Mouse (Mus musculus): ENCODE results near the gene Zcwpw1. TPM values are rescaled to one million over a fixed set of nuclear protein-coding genes. Genes with fewer than 3 reads are reported as not detected.
"Not testable (repeated sequence)": the region's sequence is repeated elsewhere in the genome, so short reads cannot be mapped to it uniquely, and the experiment has no call there.

Zcwpw1 gene
- polyA plus RNA-seq, 1 experiment from 2014 or later, result 13.1 TPM

DNA sequence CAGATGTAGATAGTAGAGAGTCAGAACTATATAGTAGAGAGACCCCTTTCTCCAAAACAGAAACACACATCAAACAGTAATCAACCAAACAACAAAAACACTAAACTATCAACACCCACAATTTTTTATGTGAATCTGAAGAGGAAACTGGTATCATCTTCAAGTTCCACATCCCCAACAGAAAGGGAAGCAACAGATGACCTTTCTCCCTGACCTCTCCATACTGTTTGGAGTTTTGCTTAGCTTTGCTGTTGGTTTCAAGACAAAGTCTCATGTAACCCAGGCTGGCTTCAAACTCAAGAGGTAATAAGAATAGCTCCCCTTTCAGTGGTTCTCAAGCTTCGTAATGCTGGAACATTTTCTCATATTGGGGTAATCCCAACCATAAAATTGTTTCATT is 76.4 kb downstream of the Zcwpw1 start:
- H3K27me3 ChIP-seq (ENCODE audit: control insufficient read depth, insufficient read depth, low read depth, low read length), result not testable (repeated sequence)

GRCm38 (mm10) chr5:137868600-137868999 is 81.0 kb downstream of the Zcwpw1 start:
- H3K4me3 ChIP-seq (ENCODE audit: low read depth, low read length); H3K9ac ChIP-seq (ENCODE audit: low read depth, low read length); H3K4me1 ChIP-seq (ENCODE audit: control insufficient read depth, insufficient read depth, low read length); H3K36me3 ChIP-seq (ENCODE audit: control insufficient read depth, insufficient read depth, low read length); H3K27ac ChIP-seq (ENCODE audit: low read length); H3K9me3 ChIP-seq (replicated peaks; ENCODE audit: control insufficient read depth, low read length, poor library complexity, severe bottlenecking); H3K27me3 ChIP-seq (ENCODE audit: control insufficient read depth, insufficient read depth, low read depth, low read length); ATAC-seq; H3K4me2 ChIP-seq (ENCODE audit: low read length): not testable (repeated sequence)
- 78% methylated on average over 2 of the region's 2 CpGs for WGBS

More for the DNA sequence above, 76.4 kb downstream of the Zcwpw1 start:
- ATAC-seq; H3K4me3 ChIP-seq (ENCODE audit: low read depth, low read length); H3K9ac ChIP-seq (ENCODE audit: low read depth, low read length); H3K4me2 ChIP-seq (ENCODE audit: low read length); H3K27ac ChIP-seq (ENCODE audit: low read length); H3K4me1 ChIP-seq (ENCODE audit: control insufficient read depth, insufficient read depth, low read length); H3K36me3 ChIP-seq (ENCODE audit: control insufficient read depth, insufficient read depth, low read length); H3K9me3 ChIP-seq (replicated peaks; ENCODE audit: control insufficient read depth, low read length, poor library complexity, severe bottlenecking): not testable (repeated sequence)
- WGBS, result 92% methylated on average over 1 of the region's 1 CpGs

DNA sequence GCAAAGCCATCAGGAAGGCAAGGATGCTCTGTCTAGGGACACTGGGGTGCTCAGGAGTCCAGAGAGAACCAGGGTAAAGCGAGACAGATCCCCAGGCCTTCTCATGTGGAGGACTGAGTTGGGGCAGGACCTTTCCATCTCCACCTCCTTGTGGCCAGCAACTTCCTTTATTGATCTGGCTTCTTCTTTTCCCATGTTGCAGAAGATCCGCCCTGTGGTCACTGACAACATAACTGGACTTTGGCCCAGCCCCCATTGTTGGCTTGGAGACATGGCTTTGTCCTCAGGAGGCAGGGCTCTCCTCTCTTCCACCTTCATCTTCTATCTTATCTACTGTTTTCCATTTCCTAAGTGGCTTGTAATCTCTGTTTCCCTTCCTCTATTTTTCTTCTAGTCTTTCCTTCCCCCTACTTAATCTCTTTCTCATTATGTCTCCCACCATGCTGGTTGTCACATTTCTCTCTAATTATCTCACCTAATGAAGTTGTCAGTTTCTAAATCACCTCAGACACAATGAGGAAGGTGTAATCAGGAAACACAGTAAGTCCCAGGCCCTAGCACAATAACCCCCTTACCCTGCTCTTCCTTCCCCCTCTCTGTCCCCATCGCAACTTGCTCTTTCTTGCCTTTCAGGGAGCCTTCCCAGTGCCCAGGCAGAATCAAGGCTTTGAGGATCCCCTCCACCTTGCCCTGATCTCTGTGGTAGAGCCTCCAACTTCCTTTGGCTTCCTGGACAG is 84.2 kb downstream of the Zcwpw1 start, which contains the start of gene Pilrb2:
Gene Pilrb2, minus strand, starts transcription at position 172 of the 737 bp plus-strand sequence.
- not testable (repeated sequence) for H3K36me3 ChIP-seq (ENCODE audit: control insufficient read depth, insufficient read depth, low read length); H3K4me1 ChIP-seq (ENCODE audit: control insufficient read depth, insufficient read depth, low read length); H3K9me3 ChIP-seq (replicated peaks; ENCODE audit: control insufficient read depth, low read length, poor library complexity, severe bottlenecking); H3K9ac ChIP-seq (ENCODE audit: low read depth, low read length); ATAC-seq; H3K27ac ChIP-seq (ENCODE audit: low read length); H3K27me3 ChIP-seq (ENCODE audit: control insufficient read depth, insufficient read depth, low read depth, low read length); H3K4me2 ChIP-seq (ENCODE audit: low read length); H3K4me3 ChIP-seq (ENCODE audit: low read depth, low read length)
- WGBS, result 68% methylated on average over 2 of the region's 3 CpGs

Other genes with a start within 250 kb of the Zcwpw1 start
- gene Actl6b, start 234.3 kb upstream of the Zcwpw1 start, polyA plus RNA-seq (2015; fragmentation: Nextera tagmentation; extraction: Ambion mirVana), result 307 and 326 TPM in 2 replicates
- gene Tfr2, start 218.0 kb upstream of the Zcwpw1 start, polyA plus RNA-seq (2015; fragmentation: Nextera tagmentation; extraction: Ambion mirVana), result 7.8 and 10.1 TPM in 2 replicates
- gene Mospd3, start 186.7 kb upstream of the Zcwpw1 start, polyA plus RNA-seq (2015; fragmentation: Nextera tagmentation; extraction: Ambion mirVana), result 57.2 and 60.9 TPM in 2 replicates
- gene Pcolce, start 174.0 kb upstream of the Zcwpw1 start, polyA plus RNA-seq (2015; fragmentation: Nextera tagmentation; extraction: Ambion mirVana), result 11.9 and 13.3 TPM in 2 replicates
- gene Fbxo24, start 158.8 kb upstream of the Zcwpw1 start, polyA plus RNA-seq (2015; fragmentation: Nextera tagmentation; extraction: Ambion mirVana), result 0.11 and 0.12 TPM in 2 replicates
- 18.8 and 19.2 TPM in 2 replicates for gene Lrch4, start 158.7 kb upstream of the Zcwpw1 start, polyA plus RNA-seq (2015; fragmentation: Nextera tagmentation; extraction: Ambion mirVana)
- 8.2 and 9.2 TPM in 2 replicates for gene Gm20605, start 158.6 kb upstream of the Zcwpw1 start, polyA plus RNA-seq (2015; fragmentation: Nextera tagmentation; extraction: Ambion mirVana)
- 5.9 and 6.7 TPM in 2 replicates for gene Sap25, start 146.5 kb upstream of the Zcwpw1 start, polyA plus RNA-seq (2015; fragmentation: Nextera tagmentation; extraction: Ambion mirVana)
- gene Irs3, start 142.1 kb upstream of the Zcwpw1 start, polyA plus RNA-seq (2015; fragmentation: Nextera tagmentation; extraction: Ambion mirVana), result 0.15 and 0.16 TPM in 2 replicates
- gene Agfg2, start 103.1 kb upstream of the Zcwpw1 start, polyA plus RNA-seq (2015; fragmentation: Nextera tagmentation; extraction: Ambion mirVana), result 15.8 and 20.4 TPM in 2 replicates
- gene Nyap1, start 46.2 kb upstream of the Zcwpw1 start, polyA plus RNA-seq (2015; fragmentation: Nextera tagmentation; extraction: Ambion mirVana), result 67.2 and 67.5 TPM in 2 replicates
- 55.4 and 74.1 TPM in 2 replicates for gene Tsc22d4, start 42.1 kb upstream of the Zcwpw1 start, polyA plus RNA-seq (2015; fragmentation: Nextera tagmentation; extraction: Ambion mirVana)
- 33.5 and 36.6 TPM in 2 replicates for gene Ppp1r35, start 8.9 kb upstream of the Zcwpw1 start, polyA plus RNA-seq (2015; fragmentation: Nextera tagmentation; extraction: Ambion mirVana)
- 10.4 and 11.6 TPM in 2 replicates for gene Mepce, start 143 bp upstream of the Zcwpw1 start, polyA plus RNA-seq (2015; fragmentation: Nextera tagmentation; extraction: Ambion mirVana)
- 0.37 and 0.48 TPM in 2 replicates for gene Pilra, start 48.5 kb downstream of the Zcwpw1 start, polyA plus RNA-seq (2015; fragmentation: Nextera tagmentation; extraction: Ambion mirVana)
- gene Pilrb1, start 70.3 kb downstream of the Zcwpw1 start, polyA plus RNA-seq (2015; fragmentation: Nextera tagmentation; extraction: Ambion mirVana), result 0.39 TPM in 1 of 2 replicates, not detected in the other
- not detected in 2 replicates for gene Pilrb2, start 84.0 kb downstream of the Zcwpw1 start, polyA plus RNA-seq (2015; fragmentation: Nextera tagmentation; extraction: Ambion mirVana)
- not detected in 2 replicates for gene Cyp3a13, start 133.8 kb downstream of the Zcwpw1 start, polyA plus RNA-seq (2015; fragmentation: Nextera tagmentation; extraction: Ambion mirVana)
- 0.31 and 0.44 TPM in 2 replicates for gene Gjc3, start 175.3 kb downstream of the Zcwpw1 start, polyA plus RNA-seq (2015; fragmentation: Nextera tagmentation; extraction: Ambion mirVana)
- not detected in 2 replicates for gene Azgp1, start 193.7 kb downstream of the Zcwpw1 start, polyA plus RNA-seq (2015; fragmentation: Nextera tagmentation; extraction: Ambion mirVana)
- gene Smok3a, start 233.5 kb downstream of the Zcwpw1 start, polyA plus RNA-seq (2015; fragmentation: Nextera tagmentation; extraction: Ambion mirVana), result not detected in 2 replicates
- not detected in 2 replicates for gene Smok3b, start 233.6 kb downstream of the Zcwpw1 start, polyA plus RNA-seq (2015; fragmentation: Nextera tagmentation; extraction: Ambion mirVana)

Measured in midbrain, embryonic 16.5 days (tissue).